Mouse (Mus musculus) C2C12 (cell line): ENCODE measurements around the gene Sp6.

ENCODE experiments used
- CEBPB ChIP-seq: IDR thresholded peaks from one replicate; pipeline ENCODE4 v1.6.1; 2011; ENCODE audit warnings: low read depth, mild to moderate bottlenecking, control low read depth, moderate library complexity
- CTCF ChIP-seq: IDR thresholded peaks from one replicate; pipeline ENCODE4 v1.5.1; 2011; ENCODE audit not compliant: control insufficient read depth, insufficient read depth, insufficient read length
- USF1 ChIP-seq: IDR thresholded peaks from one replicate; pipeline ENCODE4 v1.6.1; 2011; ENCODE audit warnings: low read depth, mild to moderate bottlenecking, control low read depth, moderate library complexity

- TF ChIP-seq CTCF: no peak
- TF ChIP-seq USF1: no peak
- TF ChIP-seq CEBPB: no peak
These were observed 32.7 kb downstream of the Sp6 start for GRCm38 (mm10) chr11:97045861-97046260.
